Mouse (Mus musculus) embryonic fibroblast, embryonic 13.5 days (primary cell): ENCODE measurements around the gene Kcng3.

Source experiments
- CTCF ChIP-seq: IDR thresholded peaks from 2 replicates; pipeline ENCODE4 v1.5.1; 2011; ENCODE audit warnings: mild to moderate bottlenecking, control low read depth, low read length, moderate library complexity, borderline replicate concordance; ENCODE audit not compliant: insufficient read depth
- POLR2A ChIP-seq: IDR thresholded peaks from 2 replicates; pipeline ENCODE4 v1.6.1; 2011; ENCODE audit warnings: low read depth, mild to moderate bottlenecking, control low read depth, low read length, moderate library complexity

DNA sequence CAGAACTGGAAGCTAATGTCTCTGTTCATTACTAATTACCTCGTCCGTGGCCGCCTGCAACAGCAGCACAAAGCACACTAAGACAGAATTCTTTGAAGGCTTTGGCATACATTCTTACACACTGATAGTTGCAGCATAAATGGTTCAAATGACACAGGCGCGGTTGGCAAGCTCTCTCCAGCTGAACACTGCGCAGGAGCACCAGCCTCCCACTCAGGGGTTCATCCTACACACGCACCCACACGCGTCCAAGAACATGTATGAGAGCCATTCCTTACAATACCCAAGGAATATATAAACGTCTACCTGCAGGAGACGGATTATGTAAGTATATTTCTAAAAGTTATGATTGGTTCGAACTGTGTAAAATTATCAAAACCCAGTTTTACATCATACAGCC lies 30.7 kb downstream of the Kcng3 start:
- TF ChIP-seq CTCF = no peak
- TF ChIP-seq POLR2A = no peak
